Mouse (Mus musculus) urinary bladder, adult 18-20 months (tissue): ENCODE measurements around the gene Clpsl2.

ENCODE experiments used
- DNase-seq, 2 experiments: peaks; one replicate each; pipeline ENCODE4 v3.0.0; 2022; ENCODE audit warnings: low spot score in 2 of 2, mixed read lengths in 2 of 2

Gene Clpsl2

GRCm38 (mm10) chr17:28557772-28558171, 8.6 kb downstream of the Clpsl2 start:
- no peak for DNase-seq

GRCm38 (mm10) chr17:28560598-28560997, 11.4 kb downstream of the Clpsl2 start, which contains the start of gene Clps:
Clps (minus strand) TSS chr17:28560766.
- DNase-seq: no peak

GRCm38 (mm10) chr17:28561613-28562012, 12.4 kb downstream of the Clpsl2 start:
- DNase-seq: no peak

- no peak for DNase-seq
Observed at GRCm38 (mm10) chr17:28565181-28565580, 16.0 kb downstream of the Clpsl2 start.

- no peak for DNase-seq
Observed at GRCm38 (mm10) chr17:28567541-28567940, 18.3 kb downstream of the Clpsl2 start.

GRCm38 (mm10) chr17:28571868-28572267, 22.7 kb downstream of the Clpsl2 start:
- DNase-seq: no peak

- no peak for DNase-seq
Observed at GRCm38 (mm10) chr17:28572521-28572920, 23.3 kb downstream of the Clpsl2 start.

GRCm38 (mm10) chr17:28572941-28573340, 23.7 kb downstream of the Clpsl2 start:
- no peak for DNase-seq

- DNase-seq: no peak
Observed at GRCm38 (mm10) chr17:28575244-28576125, 26.3 kb downstream of the Clpsl2 start, which contains the start of gene Lhfpl5. Lhfpl5 (plus strand) TSS chr17:28575641.

- DNase-seq: peak in 1 of 2 experiments; percentile 44
Observed at GRCm38 (mm10) chr17:28580396-28580795, 31.2 kb downstream of the Clpsl2 start.

GRCm38 (mm10) chr17:28581056-28581455, 31.8 kb downstream of the Clpsl2 start:
- no peak for DNase-seq

GRCm38 (mm10) chr17:28586509-28586908, 37.3 kb downstream of the Clpsl2 start:
- no peak for DNase-seq

- no peak for DNase-seq
Observed at GRCm38 (mm10) chr17:28588591-28588990, 39.4 kb downstream of the Clpsl2 start.

GRCm38 (mm10) chr17:28590596-28590995, 41.4 kb downstream of the Clpsl2 start:
- DNase-seq: no peak

- no peak for DNase-seq
Observed at GRCm38 (mm10) chr17:28591476-28591875, 42.3 kb downstream of the Clpsl2 start.

- DNase-seq: peak; percentile 25 to 45
Observed at GRCm38 (mm10) chr17:28592998-28593397, 43.8 kb downstream of the Clpsl2 start.

- DNase-seq: no peak
Observed at GRCm38 (mm10) chr17:28593965-28594364, 44.8 kb downstream of the Clpsl2 start.

GRCm38 (mm10) chr17:28600780-28601179, 51.6 kb downstream of the Clpsl2 start:
- no peak for DNase-seq

- DNase-seq: no peak
Observed at GRCm38 (mm10) chr17:28601557-28602250, 52.5 kb downstream of the Clpsl2 start.
